Mouse (Mus musculus) c-Kit-negative CD71-positive TER-119-positive erythroid progenitor cells, embryonic 14.5 days (primary cell): Measurements from ENCODE around the gene Mto1.
"Not testable (repeated sequence)": the region's sequence is repeated elsewhere in the genome, so short reads cannot be mapped to it uniquely, and the experiment has no call there.

ENCODE experiments used
- DNase-seq: peaks from one replicate; pipeline ENCODE4 v3.0.0-alpha.2; 2013; ENCODE audit warnings: low read depth, low spot score

Gene Mto1

DNA sequence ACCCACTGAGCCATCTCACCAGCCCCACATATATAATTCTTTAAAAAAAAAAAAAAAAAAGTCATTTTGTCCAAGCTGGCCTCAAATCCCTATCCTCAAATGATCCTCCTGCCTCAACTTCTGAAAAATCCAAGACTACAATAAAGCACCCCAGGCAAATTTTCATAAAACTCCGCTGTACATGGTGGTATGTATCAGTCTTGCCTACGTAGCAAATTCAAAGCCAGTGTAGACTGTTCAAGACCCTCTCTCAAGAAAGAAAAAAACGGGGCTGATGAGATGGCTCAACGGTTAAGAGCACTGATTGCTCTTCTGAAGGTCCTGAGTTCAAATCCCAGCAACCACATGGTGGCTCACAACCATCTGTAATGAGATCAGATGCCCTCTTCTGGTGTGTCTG is 27.9 kb downstream of the Mto1 start:
- DNase-seq, result no peak

DNA sequence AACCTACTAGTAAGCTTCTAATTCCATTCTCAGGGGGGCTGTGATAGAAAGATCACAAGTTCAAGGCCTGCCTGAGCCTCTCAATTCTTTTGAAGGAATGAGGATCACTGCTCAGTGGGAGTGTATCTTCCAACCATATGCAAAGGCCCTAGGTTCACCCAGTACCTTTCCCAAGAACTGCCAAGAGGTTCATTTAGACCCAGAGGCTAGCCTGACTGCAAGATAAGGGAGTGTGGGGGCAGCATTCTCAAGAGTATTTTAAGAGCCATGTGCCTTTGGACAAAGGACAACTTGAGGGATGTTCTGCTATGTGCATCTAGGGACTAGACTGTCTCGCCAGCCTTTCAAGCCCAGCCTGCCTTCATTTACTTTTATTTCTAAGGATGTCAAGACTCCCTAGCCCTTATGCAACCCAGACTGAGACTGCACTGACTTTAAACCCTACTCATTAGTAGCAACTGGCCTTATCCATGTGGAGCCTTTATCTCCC is 28.6 kb downstream of the Mto1 start:
- no peak for DNase-seq

DNA sequence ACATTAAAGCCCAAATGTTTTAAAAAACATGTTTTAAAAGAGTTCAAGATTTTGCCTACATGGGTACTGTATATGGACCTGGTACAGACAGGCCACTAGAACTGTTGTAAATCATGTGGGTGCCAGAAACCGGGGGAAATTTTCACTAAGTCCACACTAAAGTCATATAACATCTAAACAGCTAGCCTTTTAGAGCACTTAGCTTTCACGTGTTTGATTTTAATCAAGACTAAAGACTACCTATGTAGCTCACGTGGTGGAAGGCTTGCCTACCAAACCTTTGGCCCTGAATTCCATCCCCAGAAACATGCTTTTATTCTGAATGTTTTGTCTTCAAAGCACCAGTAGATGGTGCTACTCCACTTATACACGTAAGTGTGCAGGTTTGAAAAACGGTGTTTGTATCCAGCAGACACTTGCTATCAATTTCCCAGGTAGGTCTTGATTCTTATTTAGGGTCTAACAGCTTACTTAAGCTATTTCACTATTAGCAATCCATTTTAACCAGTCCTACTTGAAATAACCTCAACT is 29.1 kb downstream of the Mto1 start:
- DNase-seq, result no peak

DNA sequence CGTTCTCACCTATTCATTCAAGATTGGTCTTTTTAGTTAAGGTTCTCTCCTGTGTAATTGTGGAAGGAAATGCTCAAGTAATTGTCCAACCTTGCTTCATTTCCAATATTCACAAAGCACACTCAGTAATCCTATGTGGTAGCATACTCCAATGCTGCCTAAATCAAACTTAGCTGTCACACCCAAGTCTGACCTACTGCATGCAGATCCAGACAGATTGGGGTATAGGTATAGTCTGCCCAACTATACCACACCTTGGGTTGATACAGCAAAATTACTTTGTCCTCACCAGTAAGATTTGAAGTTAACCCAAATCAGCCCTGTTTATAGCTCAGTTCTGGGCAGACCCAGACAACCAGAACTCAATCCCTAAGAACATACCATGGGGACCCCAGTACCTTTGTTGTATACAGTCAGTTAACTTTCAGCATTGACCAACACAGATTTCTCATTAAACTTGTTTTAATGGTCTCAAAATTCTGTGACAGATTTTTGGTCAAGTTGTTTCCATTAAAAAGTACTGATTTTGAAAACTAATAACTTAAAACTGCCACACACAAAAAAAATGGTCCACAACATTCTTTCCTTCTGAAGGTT is 30.1 kb downstream of the Mto1 start:
- DNase-seq, result not testable (repeated sequence)

DNA sequence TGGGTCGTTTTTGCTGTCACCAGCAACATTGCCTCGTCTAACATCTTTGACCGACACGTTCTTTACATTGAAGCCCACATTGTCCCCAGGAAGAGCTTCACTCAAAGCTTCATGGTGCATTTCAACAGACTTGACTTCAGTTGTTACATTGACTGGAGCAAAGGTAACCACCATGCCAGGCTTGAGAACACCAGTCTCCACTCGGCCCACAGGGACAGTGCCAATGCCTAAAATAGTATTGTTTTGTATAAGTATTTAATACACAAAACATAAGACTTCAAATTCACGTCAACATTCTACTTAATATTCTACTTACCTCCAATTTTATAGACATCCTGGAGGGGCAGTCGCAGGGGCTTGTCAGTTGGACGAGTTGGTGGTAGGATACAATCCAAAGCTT is 31.3 kb downstream of the Mto1 start:
- DNase-seq, result not testable (repeated sequence)

DNA sequence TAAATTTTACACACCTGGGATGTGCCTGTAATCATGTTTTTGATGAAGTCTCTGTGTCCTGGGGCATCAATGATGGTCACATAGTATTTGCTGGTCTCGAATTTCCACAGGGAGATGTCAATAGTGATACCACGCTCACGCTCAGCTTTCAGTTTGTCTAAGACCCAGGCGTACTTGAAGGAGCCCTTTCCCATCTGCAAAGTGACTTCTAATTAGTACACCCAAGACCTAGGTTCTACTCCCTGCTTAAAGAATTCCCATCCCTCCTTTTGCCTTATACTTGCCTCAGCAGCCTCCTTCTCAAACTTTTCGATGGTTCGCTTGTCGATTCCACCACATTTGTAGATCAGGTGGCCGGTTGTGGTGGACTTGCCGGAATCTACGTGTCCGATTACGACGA is 32.2 kb downstream of the Mto1 start:
- DNase-seq, result not testable (repeated sequence)

DNA sequence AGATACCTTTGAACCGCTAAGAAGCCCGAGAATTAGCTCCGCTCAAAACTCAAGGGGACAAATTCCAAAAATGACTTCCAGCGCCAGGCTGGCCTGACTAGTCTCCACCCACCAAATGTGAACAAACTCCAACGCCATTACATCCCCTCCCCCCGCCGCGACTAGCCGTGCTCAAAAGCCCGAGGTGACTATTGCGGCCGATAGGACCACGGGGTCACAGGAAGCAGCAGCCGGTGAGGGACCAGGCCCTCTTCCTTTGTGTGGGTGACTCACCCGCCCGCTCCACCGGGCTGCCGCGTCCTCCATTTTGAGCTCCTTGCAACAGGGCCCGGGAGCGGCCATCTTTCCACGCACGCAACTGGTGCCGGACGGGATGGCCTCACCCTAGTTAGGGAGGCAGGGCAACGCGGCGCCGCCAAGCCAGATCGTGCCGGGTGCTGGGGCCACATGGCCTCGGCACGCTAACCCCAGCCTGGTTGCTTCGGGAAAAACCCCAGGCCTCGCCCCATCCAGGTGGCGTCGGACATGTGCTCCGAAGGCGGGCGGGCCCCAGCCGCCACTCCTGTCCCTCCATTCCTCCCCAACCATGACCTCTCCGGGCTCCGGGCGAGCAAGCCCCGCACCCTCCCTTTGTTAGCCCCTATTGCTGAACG is 32.8 kb downstream of the Mto1 start:
- DNase-seq, result peak; percentile 65

DNA sequence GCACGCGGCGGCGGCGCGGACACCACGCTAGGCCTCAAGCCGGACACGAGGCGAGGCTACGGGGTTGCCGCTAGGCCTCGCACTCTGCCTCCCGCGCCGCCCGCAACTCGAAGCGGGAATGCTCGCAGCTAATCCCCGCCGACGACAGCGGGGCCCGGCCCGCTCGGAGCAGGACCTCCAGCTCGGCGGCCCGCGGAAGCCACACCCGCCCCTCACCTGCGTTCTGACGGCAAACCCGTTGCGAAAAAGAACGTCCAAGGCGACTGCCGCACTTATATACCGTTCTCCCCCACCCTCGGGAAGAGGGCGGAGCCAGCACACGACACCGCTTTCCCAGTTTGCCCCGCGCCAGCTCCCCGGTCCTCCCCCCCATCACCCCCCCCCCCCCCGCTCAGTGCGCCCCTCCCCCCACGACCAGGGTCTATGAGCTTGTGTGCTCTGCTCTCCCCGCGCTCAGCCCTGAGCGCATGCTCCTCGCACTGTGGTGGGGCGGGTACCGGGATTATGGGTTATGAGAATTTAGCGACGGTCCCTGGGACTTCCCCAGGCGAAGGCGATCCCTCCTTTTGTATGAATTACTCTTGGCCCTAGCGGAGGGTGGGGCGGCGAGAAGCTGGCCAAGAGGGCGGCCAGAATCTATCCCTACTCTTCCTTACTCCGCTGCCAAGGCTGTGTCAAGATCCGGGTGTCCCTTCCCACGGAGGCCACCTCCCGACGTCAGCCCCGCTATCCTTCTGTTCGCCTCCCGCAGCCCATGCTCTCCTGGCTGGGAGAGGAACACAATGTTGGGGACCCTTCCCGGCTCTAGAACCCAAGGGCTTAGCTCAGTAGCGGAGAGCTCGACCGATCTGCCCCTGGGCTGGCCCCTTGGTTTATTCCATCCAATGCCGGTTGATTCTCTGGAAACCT is 33.7 kb downstream of the Mto1 start:
- peak; percentile 75 for DNase-seq

DNA sequence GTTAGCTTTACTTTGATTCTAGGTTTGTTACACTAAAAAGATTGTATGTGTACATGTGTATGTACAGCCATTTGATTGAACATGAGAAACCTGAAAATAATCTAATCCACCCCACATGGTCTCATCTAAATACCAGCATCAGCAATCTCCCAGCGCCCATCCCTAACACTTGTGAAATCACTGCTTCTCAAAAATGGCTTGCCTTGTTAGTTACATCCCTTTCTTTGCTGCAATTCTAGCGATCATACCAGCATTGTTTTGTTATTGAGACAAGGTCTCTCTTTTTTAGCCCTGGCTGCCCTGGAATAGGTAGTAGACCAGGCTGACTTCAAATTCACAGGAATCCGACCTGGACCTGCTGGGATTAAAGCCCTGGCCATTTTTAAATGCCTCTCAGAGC is 34.4 kb downstream of the Mto1 start:
- DNase-seq, result no peak

DNA sequence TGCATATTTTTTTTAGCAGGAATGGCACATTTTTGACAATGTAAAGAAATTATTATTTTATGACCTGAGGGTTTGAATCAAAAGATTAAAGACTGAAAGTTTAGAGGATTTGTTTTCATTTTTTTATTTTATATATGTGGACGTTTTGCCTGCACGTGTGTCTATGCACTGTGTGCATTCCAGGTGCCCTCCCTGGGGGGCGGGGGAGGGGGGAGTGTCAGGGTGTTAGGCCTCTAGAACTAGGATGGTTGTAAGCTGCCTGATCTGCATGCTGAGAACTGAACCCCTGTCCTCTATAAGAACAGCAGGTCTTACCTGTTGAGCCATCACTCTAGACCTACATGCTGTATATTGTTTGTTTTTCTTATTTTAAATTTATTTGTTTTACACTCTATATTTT is 36.7 kb downstream of the Mto1 start:
- no peak for DNase-seq

DNA sequence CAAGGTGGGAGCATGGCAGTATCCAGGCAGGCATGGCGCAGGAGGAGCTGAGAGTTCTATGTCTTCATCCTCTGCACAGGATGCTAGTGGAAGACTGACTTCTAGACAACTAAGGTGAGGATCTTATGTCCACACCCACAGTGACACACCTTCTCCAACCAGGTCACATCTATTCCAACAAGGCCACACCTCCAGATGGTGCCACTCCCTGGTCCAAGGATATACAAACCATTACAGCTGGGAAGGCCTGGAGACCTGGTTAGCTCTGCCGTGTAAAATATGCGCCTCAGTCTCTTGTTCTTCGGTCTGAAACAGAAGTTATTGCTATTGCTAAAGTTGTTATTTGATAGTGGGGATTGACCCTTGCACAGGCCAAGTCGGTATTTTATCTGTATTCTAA is 40.0 kb downstream of the Mto1 start:
- DNase-seq, result not testable (repeated sequence)

DNA sequence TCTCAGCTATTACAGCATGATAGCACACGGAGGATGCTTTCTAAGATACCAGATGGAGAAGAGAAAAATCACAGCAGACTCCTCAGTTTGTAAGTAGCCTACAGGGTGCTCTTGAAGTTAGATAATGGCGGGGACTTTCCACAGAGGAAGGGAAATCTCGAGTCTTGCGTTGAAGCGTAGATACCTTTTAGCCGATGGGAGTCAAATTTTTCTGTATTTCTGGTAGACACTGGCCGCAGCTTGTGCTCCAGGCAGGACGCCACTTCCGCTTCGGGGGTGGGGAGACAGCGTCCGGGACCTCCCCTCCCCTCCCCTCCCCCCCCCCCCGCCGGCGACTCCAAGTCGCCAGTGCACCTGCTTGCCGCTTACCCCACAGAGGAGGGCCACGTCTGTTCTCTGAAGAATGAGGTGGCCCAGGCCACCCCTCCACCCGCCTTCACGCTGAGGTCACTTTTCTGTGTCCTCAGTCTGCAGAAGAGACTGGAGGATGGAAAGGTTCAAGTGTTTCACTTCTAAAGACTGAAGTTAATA is 40.9 kb downstream of the Mto1 start, which contains the start of gene Eef1a1:
TSS of gene Eef1a1 (minus strand) at position 262 of the 531 bp plus-strand sequence.
- no peak for DNase-seq

DNA sequence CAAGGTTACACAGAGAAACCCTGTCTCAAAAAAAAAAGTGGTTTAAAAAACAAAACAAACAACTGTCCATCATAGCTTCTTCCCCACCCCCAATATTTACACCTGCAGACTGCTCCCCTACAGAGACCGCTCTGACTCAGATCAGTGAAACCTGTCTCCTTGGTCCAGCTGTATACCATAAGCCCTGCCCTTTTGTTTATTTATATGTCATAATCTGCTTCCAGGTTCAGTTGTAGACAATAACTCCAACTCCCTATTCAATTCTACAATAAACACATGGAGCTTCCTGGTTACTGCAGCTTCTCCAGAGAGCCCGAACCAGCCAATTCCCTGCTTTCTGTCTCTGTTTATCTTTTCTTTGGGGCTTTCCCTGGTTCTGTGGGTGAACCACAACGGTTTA is 43.2 kb downstream of the Mto1 start:
- no peak for DNase-seq

DNA sequence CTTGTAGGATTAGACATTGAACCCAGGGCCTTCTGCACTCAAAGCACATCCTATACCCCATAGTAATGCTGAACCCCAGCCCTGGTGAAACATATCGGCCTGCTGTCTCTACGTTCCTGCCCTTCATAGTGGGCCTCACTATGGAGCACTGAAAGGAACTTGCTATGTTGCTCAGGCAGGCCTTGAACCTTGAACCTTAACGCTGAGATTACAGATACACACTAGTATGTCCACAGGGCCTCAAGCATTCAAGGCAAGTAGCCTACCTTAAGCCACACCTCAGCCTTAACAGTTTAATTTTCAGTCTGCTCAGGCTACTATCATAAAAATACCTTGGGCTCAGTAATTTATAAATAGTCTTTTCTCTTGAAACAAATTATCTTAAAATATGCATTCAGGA is 44.2 kb downstream of the Mto1 start:
- DNase-seq, result no peak

DNA sequence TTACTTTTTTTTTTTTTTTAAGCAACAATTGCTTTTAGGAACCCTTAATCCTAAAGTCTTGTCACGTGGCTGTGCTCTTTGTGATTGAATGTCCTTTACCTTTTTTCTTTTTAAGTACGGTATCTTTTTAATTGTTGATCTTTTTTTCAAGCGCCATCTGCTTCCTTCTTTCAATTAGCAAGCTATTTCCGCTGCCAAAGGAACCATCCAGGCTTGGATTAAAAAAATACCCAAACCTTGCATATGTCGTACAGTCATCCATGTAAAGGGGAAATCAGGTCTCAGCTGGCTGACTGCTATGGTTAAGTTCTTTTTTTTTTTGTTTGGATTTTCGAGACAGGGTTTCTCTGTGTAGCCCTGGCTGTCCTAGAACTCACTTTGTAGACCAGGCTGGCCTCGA is 45.2 kb downstream of the Mto1 start:
- DNase-seq, result no peak

DNA sequence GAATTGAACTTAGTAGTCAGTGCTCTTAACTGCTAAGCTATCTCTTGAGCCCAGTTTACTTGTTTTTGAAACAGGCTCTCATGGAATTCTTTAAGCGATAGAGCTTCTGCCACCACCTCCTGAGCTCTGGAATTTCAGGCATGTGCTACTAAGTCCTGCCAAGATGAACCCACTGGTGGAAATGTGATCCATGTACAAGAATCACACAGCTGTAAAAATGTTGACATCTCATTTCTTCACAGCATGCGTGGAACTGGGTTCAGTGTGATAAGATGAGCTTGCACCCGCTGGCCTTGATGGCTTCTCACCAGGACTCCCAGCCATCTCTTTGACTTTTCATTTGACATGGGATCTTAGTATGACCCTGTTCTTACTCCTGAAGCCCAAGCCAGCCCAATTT is 52.4 kb downstream of the Mto1 start:
- no peak for DNase-seq

DNA sequence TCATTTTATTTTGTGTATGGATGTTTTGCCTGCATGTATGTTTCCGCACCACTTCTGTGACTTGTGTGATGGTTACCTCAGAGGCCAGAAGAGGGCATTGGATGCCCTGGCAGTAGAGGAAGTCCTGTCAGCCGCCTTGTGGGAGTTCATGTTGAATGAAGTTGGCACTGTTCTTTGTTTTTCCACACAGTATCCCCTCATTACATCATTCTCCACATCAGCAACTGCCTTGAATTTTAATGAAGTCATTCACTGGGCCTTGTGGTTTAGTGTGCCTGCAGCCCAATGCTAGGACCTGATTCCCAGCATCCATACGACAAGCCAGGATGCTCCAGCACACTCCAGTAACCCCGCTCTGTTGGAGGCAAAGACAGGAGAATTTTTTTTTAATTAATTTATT is 53.3 kb downstream of the Mto1 start:
- no peak for DNase-seq

DNA sequence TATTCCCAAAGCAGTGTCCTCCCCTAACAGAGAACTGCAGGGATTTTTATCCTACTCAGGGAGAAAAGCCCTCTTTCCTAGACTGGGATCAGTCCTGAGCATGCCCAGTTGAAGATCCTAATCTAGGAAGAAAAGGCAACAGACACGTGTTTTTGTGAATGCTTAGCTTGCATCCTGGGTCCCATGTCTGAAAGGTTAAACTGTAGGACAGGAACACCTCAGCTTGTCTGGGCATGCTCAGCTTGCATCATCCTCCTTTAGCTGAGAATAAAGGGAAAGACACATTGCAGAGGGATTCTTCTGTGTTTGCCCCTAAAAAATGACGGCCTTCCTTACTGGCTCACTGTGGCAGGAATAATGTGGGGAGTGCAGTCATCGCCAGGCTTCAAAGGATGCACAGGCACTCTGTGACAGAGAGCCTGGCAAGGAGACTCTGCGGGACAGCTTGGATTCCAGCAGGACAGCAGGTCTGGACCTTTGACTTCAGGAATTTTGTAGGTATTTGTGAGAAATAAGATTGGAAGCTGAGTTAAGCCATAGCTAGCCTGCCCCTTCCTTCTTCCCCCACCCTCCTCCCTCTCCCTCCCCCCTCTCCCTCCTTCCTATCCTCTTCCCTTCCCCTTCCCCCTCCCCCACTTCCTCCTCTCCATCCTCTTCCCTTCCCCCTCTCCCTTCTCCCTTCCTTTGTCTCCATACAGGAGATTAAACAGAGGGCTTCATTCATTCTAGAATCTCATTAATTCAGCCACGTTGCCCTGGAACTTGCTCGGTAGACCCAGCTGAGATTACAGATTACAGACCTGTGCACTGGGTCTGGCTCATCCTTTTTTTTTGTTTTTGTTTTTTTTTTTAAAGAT is 55.4 kb downstream of the Mto1 start:
- DNase-seq, result no peak

DNA sequence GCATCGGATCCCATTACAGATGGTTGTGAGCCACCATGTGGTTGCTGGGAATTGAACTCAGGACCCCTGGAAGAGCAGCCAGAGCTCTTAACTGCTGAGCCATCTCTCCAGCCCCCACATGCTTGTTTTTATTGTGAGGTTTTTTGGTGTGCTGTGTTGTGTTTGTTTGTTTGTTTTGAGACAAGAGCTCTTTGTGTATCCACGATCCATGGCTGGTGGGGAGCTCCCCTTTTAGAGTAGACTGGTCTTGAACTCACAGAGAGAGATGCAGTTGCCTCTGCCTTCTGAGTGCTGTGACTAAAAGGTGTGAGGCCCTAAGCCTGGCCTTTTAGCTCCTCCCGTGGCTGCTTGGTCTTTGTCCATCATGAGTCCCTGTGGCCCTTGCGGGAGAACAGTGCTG is 56.1 kb downstream of the Mto1 start:
- DNase-seq, result no peak

DNA sequence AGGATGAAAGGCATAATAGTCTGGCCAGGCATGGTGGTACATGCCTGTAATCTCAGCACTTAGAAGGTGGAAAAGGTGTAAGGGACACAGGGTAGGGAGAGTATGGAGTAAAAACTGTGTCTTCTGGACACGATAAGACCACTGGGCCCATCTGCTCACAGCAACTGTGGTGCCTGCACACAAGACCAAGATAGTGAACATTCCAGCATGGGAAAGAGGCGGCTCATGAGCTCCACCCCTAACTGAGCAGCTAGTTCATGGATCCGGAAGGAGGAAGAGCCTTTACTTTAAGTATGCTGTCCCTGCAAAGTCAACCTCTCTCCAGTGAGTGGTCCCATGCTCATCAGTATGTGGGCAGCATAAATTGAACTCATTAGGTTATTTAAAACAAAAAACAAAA is 56.7 kb downstream of the Mto1 start:
- DNase-seq, result no peak

DNA sequence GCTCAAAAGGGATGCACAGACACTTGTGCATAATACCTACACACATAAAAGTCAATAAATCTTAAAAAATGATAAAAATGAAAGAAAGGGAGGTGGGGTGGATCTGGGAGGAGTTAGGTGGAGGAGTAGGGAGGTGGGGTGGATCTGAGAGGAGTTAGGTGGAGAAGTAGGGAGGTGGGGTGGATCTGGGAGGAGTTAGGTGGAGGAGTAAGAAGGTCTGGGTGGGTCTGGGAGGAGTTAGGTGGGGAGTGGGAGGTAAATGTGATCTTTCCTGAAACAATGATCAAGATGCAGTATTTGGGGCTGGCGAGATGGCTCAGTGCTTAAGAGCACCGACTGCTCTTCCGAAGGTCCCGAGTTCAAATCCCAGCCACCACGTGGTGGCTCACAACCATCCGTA is 57.2 kb downstream of the Mto1 start:
- no peak for DNase-seq
